Comparison of ENCODE assay signal across 8 mouse cellular contexts in genomic region chr1:167270342-167271111, GRCm38 (mm10). TPM values are rescaled to one million over a fixed set of nuclear protein-coding genes. Genes with fewer than 3 reads are reported as not detected.
DNase-seq lines count a peak whose midpoint lies in the region; ATAC-seq and TF ChIP-seq lines count a peak whose summit lies in the region.

No protein-coding gene starts in this region.

- H3ac ChIP-seq in C2C12 (ENCODE audit: control insufficient read depth, insufficient read length, low read depth), result peak overlapping the region; percentile 30

- H3K27me3 ChIP-seq in C2C12 (ENCODE audit: control insufficient read depth, insufficient read depth, insufficient read length), result no peaks in the 10 kb centered on the region
- H3K27me3 ChIP-seq in embryonic facial prominence, embryonic 10.5 days (replicated peaks; ENCODE audit: low read depth, poor library complexity, severe bottlenecking), result no peaks in the 10 kb centered on the region
- H3K27me3 ChIP-seq in hindbrain, embryonic 14.5 days (ENCODE audit: control insufficient read depth, insufficient read depth, low read length), result no peaks in the 10 kb centered on the region
- H3K27me3 ChIP-seq in stomach, postnatal 0 days (ENCODE audit: control insufficient read depth, insufficient read depth, low read length), result no peaks in the 10 kb centered on the region

- H3K27ac ChIP-seq in embryonic facial prominence, embryonic 10.5 days (replicated peaks), result peak overlapping the region; percentile 74
- peak overlapping the region; percentile 68 for H3K27ac ChIP-seq in hindbrain, embryonic 14.5 days
- H3K27ac ChIP-seq in stomach, postnatal 0 days (replicated peaks), result peak overlapping the region; percentile 88

- 13% methylated on average over 19 of the region's 19 CpGs for WGBS in embryonic facial prominence, embryonic 10.5 days
- 4% methylated on average over 19 of the region's 19 CpGs for WGBS in hindbrain, embryonic 14.5 days
- WGBS in stomach, postnatal 0 days, result 7% methylated on average over 19 of the region's 19 CpGs

- H3K79me2 ChIP-seq in C2C12 (ENCODE audit: control insufficient read depth, insufficient read depth), result peaks cover 96% of the 10 kb centered on the region

- H3K4me1 ChIP-seq in embryonic facial prominence, embryonic 10.5 days, result peaks cover 75% of the 10 kb centered on the region
- peaks cover 24% of the 10 kb centered on the region for H3K4me1 ChIP-seq in hindbrain, embryonic 14.5 days (replicated peaks; ENCODE audit: control insufficient read depth, insufficient read depth, low read length)
- peaks cover 17% of the 10 kb centered on the region for H3K4me1 ChIP-seq in stomach, postnatal 0 days (replicated peaks; ENCODE audit: control insufficient read depth, insufficient read depth)

- H3K4me2 ChIP-seq in hindbrain, embryonic 14.5 days (replicated peaks), result peak overlapping the region; percentile 54
- H3K4me2 ChIP-seq in stomach, postnatal 0 days (replicated peaks; ENCODE audit: low read depth), result peak overlapping the region; percentile 56

- H3K9me3 ChIP-seq in embryonic facial prominence, embryonic 10.5 days, result no peaks in the 10 kb centered on the region
- H3K9me3 ChIP-seq in hindbrain, embryonic 14.5 days (ENCODE audit: control insufficient read depth, low read length), result no peaks in the 10 kb centered on the region
- H3K9me3 ChIP-seq in stomach, postnatal 0 days (ENCODE audit: control insufficient read depth, low read length), result no peaks in the 10 kb centered on the region

- DNase-seq in frontal cortex, postnatal 10 days (ENCODE audit: low spot score in 2 of 2), result peak; percentile 31 to 54
- DNase-seq in frontal cortex, postnatal 25 days (ENCODE audit: low spot score in 2 of 2), result no peak
- DNase-seq in embryonic facial prominence, embryonic 10.5 days (ENCODE audit: low spot score), result peak; percentile 46
- DNase-seq in hindbrain, embryonic 14.5 days (ENCODE audit: low spot score), result peak; percentile 49
- peak; percentile 85 for DNase-seq in lung, postnatal 10 days
- peak; percentile 59 for DNase-seq in stomach, postnatal 0 days (ENCODE audit: low spot score)
- no peak for DNase-seq in urinary bladder, postnatal 4 days (ENCODE audit: low spot score in 2 of 2)

- peak overlapping the region; percentile 6 for H3K4me3 ChIP-seq in C2C12 (ENCODE audit: insufficient read depth, poor library complexity, severe bottlenecking)
- H3K4me3 ChIP-seq in embryonic facial prominence, embryonic 10.5 days, result peak overlapping the region; percentile 38
- H3K4me3 ChIP-seq in hindbrain, embryonic 14.5 days (replicated peaks; ENCODE audit: low read length), result peak overlapping the region; percentile 16
- peak overlapping the region; percentile 17; the same call in 1 of the 2 replicates for H3K4me3 ChIP-seq in stomach, postnatal 0 days (ENCODE audit: low read depth, low read length)

- peaks cover 88% of the 10 kb centered on the region for H3K79me3 ChIP-seq in C2C12 (ENCODE audit: low read depth)

- TF ChIP-seq EP300 in stomach, postnatal 0 days (optimal IDR thresholded peaks at IDR 0.05), result no peak

- ATAC-seq in hindbrain, embryonic 14.5 days (ENCODE audit: low FRiP score), result peak; percentile 64
- ATAC-seq in stomach, postnatal 0 days (ENCODE audit: low FRiP score, low TSS enrichment), result peak; percentile 41; the same call in 1 of the 2 replicates

- TF ChIP-seq CTCF in C2C12 (IDR thresholded peaks at IDR 0.05; ENCODE audit: control insufficient read depth, insufficient read depth, insufficient read length), result no peak
- TF ChIP-seq CTCF in stomach, postnatal 0 days (IDR thresholded peaks at IDR 0.05; ENCODE audit: low read depth), result no peak

- H3K36me3 ChIP-seq in C2C12 (ENCODE audit: control insufficient read depth, insufficient read depth), result peaks cover 8% of the 10 kb centered on the region
- peaks cover 30% of the 10 kb centered on the region for H3K36me3 ChIP-seq in embryonic facial prominence, embryonic 10.5 days (replicated peaks)
- H3K36me3 ChIP-seq in hindbrain, embryonic 14.5 days (replicated peaks; ENCODE audit: control insufficient read depth, insufficient read depth), result no peaks in the 10 kb centered on the region
- H3K36me3 ChIP-seq in stomach, postnatal 0 days (ENCODE audit: control insufficient read depth, insufficient read depth, low read length), result no peaks in the 10 kb centered on the region

- peak overlapping the region; percentile 53 for H3K9ac ChIP-seq in hindbrain, embryonic 14.5 days
- H3K9ac ChIP-seq in stomach, postnatal 0 days (ENCODE audit: low read length), result peak overlapping the region; percentile 27

TF ChIP-seq in C2C12, 6 proteins besides CTCF, POLR2A, EP300 and RAD21:
- no peak for TF ChIP-seq MYOD1 (IDR thresholded peaks at IDR 0.05; ENCODE audit: control insufficient read depth, insufficient read length, low read depth)
- TF ChIP-seq MAX (IDR thresholded peaks at IDR 0.05), result peak; percentile 17
- TF ChIP-seq USF1 (IDR thresholded peaks at IDR 0.05; ENCODE audit: low read depth), result peak; percentile 93

RNA-seq across cellular contexts. Expression of gene Uck2, which starts 14.6 kb away (rescaled TPM):
- 104 TPM for polyA plus RNA-seq in C2C12 (2012; fragmentation: generic; extraction: Trizol)
- 120 and 128 TPM in 2 replicates for polyA plus RNA-seq in embryonic facial prominence, embryonic 10.5 days (2016; fragmentation: Nextera tagmentation; extraction: Ambion mirVana)
- 48.8 and 49.6 TPM in 2 replicates for polyA plus RNA-seq in hindbrain, embryonic 14.5 days (2014; fragmentation: Nextera tagmentation; extraction: Ambion mirVana)
- 49.4 and 52.5 TPM in 2 replicates for polyA plus RNA-seq in stomach, postnatal 0 days (2015; fragmentation: Nextera tagmentation; extraction: Ambion mirVana)

RNA-seq across cellular contexts. Expression of gene Tmco1, which starts 37.7 kb away (rescaled TPM):
- 59.8 TPM for polyA plus RNA-seq in C2C12 (2012; fragmentation: generic; extraction: Trizol)
- 65.4 and 65.7 TPM in 2 replicates for polyA plus RNA-seq in embryonic facial prominence, embryonic 10.5 days (2016; fragmentation: Nextera tagmentation; extraction: Ambion mirVana)
- polyA plus RNA-seq in hindbrain, embryonic 14.5 days (2014; fragmentation: Nextera tagmentation; extraction: Ambion mirVana), result 67.8 and 72.0 TPM in 2 replicates
- 77.2 and 81.8 TPM in 2 replicates for polyA plus RNA-seq in stomach, postnatal 0 days (2015; fragmentation: Nextera tagmentation; extraction: Ambion mirVana)

Comparison
In these comparisons a context has a peak if more than half of its experiments do, and no peak if none do; other contexts are left out.
1. DNase-seq: peak in frontal cortex, postnatal 10 days (2 of 2), embryonic facial prominence, embryonic 10.5 days (single experiment), hindbrain, embryonic 14.5 days (single experiment), lung, postnatal 10 days (single experiment) and stomach, postnatal 0 days (single experiment); none in frontal cortex, postnatal 25 days (0 of 2) and urinary bladder, postnatal 4 days (0 of 2).
2. Peak in every context shown above with its lines, with median percentiles within 50 percentile points of each other: H3K4me3 ChIP-seq and H3K27ac ChIP-seq.